Mouse (Mus musculus): ENCODE results near the gene Esp34. TPM values are rescaled to one million over a fixed set of nuclear protein-coding genes. Genes with fewer than 3 reads are reported as not detected.

The Esp34 gene
- polyA plus RNA-seq (2016; fragmentation: Nextera tagmentation; extraction: Ambion mirVana), result not detected in 2 replicates

- no peak for DNase-seq (ENCODE audit: extremely low spot score, low spot score)
- Histone ChIP-seq H3K36me3 (replicated peaks) (no peaks in the 10 kb centered on the region), H3K4me3 (no peak within 1 kb of the TSS), H3K9me3 (peaks cover 18% of the 10 kb centered on the region; the same call in 1 of the 2 replicates), H3K4me1 (no peaks in the 10 kb centered on the region), H3K27ac (no peak within 1 kb of the TSS), H3K27me3 (ENCODE audit: poor library complexity, severe bottlenecking) (no peaks in the 10 kb centered on the region)
- WGBS, result 96% methylated on average over 1 of the region's 1 CpGs
Measured at GRCm38 (mm10) chr17:38553892-38554291, at the start of gene Esp34. Esp34 (plus strand) TSS chr17:38554192.

GRCm38 (mm10) chr17:38562527-38562926, 8.5 kb downstream of the Esp34 start:
- H3K9me3 ChIP-seq, result peaks cover 20% of the 10 kb centered on the region; the same call in 1 of the 2 replicates
- no peak overlapping the region for H3K4me3 ChIP-seq
- WGBS, result 74% methylated on average over 5 of the region's 5 CpGs
- H3K4me1 ChIP-seq, result no peaks in the 10 kb centered on the region
- H3K27me3 ChIP-seq (ENCODE audit: poor library complexity, severe bottlenecking), result no peaks in the 10 kb centered on the region
- H3K27ac ChIP-seq, result no peak overlapping the region
- H3K36me3 ChIP-seq (replicated peaks), result no peaks in the 10 kb centered on the region
- no peak for DNase-seq (ENCODE audit: extremely low spot score, low spot score)

Other genes with a start within 250 kb of the Esp34 start
- gene Olfr137, start 246.6 kb upstream of the Esp34 start, polyA plus RNA-seq (2016; fragmentation: Nextera tagmentation; extraction: Ambion mirVana), result not detected in 2 replicates
- not detected in 2 replicates for gene Olfr136, start 224.4 kb upstream of the Esp34 start, polyA plus RNA-seq (2016; fragmentation: Nextera tagmentation; extraction: Ambion mirVana)
- not detected in 2 replicates for gene Esp36, start 134.0 kb upstream of the Esp34 start, polyA plus RNA-seq (2016; fragmentation: Nextera tagmentation; extraction: Ambion mirVana)
- not detected in 2 replicates for gene Esp31, start 85.3 kb downstream of the Esp34 start, polyA plus RNA-seq (2016; fragmentation: Nextera tagmentation; extraction: Ambion mirVana)